Mouse (Mus musculus) granulocyte monocyte progenitor cell, adult 5-6 weeks (primary cell): ENCODE results near the gene Clca3b. TPM values are rescaled to one million over a fixed set of nuclear protein-coding genes. Genes with fewer than 3 reads are reported as not detected.
"Not testable (repeated sequence)": the region's sequence is repeated elsewhere in the genome, so short reads cannot be mapped to it uniquely, and the experiment has no call there.

Experiments
- ATAC-seq: replicated peaks from 2 replicates; pipeline ENCODE4 v1.8.0; 2016; ENCODE audit warnings: mild to moderate bottlenecking, moderate TSS enrichment, inconsistent platforms; ENCODE audit not compliant: poor library complexity, severe bottlenecking
- total RNA-seq, 2 experiments: library from RNA; stranded (forward) in 1 of 2; stranded (reverse) in 1 of 2; fragments of 200-712, 200-1000 nt in 1 of 2; fragments of >200 nt in 1 of 2; fragmentation: Nextera tagmentation in 1 of 2; gene quantifications; 2 replicates each; pipeline ENCODE4 v1.2.3; 2014 to 2017

Gene Clca3b
- total RNA-seq (2014; fragmentation: Nextera tagmentation), result not detected in 2 replicates
- total RNA-seq (2017), result not detected in 2 replicates

DNA sequence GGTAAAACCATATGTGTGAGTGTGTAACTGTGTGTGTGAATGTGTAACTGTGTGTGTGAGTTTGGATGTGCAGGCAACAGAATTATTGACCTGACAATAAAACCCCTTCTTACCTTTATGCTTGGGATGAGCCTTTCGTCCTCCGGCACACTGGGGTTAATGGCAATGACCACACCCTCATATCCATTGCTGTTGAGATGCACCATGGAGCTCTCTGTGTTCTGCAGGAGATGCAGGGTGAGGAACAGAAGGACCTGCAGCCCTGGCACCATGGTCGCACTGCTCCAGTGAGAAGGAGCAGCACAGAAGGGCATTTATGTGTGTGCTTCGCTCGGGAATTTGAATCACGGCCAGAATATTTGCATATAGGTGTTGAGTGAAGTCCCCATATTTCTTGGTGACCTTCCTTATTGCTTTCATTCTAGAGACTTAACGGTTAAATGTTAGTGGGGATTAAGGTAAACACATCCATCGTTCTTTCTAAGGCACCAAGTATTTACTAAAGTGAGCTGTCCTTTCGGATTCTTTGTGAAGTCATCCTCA lies at the start of gene Clca3b:
Gene Clca3b, minus strand, starts transcription at position 344 of the 543 bp plus-strand sequence.
- not testable (repeated sequence) for ATAC-seq

GRCm38 (mm10) chr3:144897042-144897678 lies 48.0 kb upstream of the Clca3b start:
- ATAC-seq, result no peak

- ATAC-seq, result no peak
Measured at GRCm38 (mm10) chr3:144890246-144890758, 41.1 kb upstream of the Clca3b start.

DNA sequence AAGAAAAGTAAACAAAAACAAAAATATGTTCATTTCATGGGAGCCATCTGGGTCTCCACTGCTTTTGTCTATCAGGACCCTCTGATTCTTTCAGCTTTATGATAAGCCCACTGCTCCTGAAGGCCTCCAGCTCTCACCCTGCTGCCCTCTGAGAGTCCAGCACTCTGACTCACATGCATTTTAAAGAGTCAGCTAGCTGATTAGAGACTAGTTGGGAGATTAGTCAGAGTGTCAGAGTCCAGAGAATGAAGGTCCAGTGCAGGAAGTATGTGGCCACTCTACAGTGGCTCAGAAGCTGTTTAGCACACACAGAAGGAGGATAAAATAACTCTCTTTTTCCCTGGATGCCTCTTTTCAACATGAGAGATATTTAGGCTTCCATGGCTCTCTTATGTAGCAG lies 37.8 kb upstream of the Clca3b start:
- ATAC-seq, result no peak

- not testable (repeated sequence) for ATAC-seq
Measured at GRCm38 (mm10) chr3:144872012-144872411, 22.9 kb upstream of the Clca3b start.

DNA sequence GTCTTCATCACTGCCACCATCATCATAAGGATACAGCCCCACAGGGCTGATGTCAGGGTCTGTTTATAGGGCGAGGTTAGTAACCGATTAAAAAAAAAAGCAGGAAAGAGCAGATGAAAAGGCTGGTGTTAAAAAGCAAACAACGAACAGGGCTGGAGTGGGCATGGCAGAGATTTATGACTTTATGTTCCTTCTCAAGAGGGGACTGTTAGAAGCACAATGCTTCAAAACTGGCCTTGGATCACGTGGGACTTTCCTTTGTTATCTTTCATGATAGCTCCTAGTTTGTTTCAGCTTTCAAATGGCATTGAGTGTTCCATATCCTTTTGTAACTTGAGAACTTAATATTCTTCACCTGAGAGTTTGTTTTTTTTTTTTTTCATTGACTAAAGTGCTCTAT lies 427 bp upstream of the Clca3b start:
- no peak for ATAC-seq

DNA sequence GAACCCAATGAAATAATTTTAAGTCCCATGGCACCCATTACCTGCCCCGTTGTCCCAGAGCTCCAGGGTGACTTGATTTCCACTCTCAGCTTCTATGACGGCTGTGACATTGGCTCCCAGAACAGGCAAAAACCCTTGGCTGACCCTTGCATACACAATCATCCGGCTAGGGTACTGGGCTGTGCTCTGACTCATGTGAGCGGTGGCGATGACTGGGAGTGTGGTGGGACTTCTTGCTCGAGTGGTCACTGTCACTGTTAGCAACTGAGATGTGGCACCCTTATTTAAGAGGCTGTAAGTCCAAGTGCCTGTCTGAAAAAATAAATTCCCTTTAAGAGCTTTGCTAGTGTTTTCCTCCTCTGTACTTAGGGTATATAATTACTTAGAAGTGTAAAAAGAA lies 21.9 kb downstream of the Clca3b start:
- ATAC-seq, result no peak

GRCm38 (mm10) chr3:144825151-144825550 lies 24.0 kb downstream of the Clca3b start:
- ATAC-seq, result peak; percentile 94

DNA sequence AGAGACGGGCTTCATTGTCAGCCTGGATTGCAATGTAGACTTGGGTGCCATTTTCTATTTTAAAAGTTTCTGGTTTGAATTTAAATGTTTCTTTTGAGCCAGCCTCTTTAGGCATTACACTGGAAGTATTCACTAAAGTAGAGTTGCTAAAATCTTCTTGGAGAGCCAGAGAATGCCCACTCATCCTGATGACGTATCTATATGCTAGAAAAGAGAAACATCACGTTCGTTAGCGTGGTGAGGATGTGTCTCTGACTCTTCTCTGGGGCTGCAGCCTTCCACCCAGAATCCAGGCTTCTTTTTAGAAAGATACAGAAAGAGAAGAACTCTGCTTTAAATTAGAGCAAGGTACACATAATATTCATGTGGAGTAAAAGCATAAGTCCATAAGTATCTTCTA lies 25.8 kb downstream of the Clca3b start:
- ATAC-seq, result no peak

DNA sequence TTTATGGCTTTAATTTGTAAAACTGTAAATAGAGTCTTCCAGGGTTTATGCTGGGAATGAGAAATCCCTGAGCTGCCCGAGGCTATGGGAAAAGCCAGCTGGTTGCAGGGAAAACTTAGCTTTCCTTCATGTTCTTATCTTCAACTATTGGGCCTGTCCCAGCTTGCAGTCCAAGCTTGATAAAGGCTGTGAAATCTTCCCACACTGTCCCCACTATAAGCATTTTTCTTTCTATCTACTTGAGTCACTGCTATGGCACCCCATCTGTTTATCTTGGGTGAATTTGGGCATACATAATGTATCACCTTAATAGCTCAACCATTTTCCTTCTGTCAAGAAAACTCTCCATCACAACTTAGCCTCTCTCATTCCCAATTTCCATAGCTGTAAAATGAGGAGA lies 28.5 kb downstream of the Clca3b start:
- no peak for ATAC-seq

- ATAC-seq, result not testable (repeated sequence)
Measured at GRCm38 (mm10) chr3:144819219-144819618, 29.9 kb downstream of the Clca3b start, which contains the start of gene Clca3a2. Gene Clca3a2, minus strand, starts transcription at chr3:144819494.

- ATAC-seq, result not testable (repeated sequence)
Measured at GRCm38 (mm10) chr3:144813336-144813735, 35.8 kb downstream of the Clca3b start.

DNA sequence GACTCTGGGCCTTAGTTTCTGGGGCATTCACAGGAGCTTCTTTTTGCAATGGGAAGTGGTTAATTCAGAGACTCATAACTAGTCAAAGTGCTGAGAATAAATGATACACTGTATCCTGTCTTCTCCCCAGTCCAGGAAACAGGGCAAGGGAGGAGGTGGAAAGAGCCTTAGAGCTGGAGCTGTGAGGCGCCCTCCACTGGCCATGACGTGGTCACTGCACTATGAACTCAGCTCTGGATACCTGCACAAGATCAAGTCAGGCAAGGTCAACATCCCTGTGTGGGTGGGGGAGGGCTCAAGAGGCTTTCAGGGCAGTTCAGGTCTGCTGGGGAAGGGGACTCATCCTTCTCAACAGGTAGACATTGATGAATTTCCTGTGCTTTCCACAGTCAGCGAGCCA lies 37.3 kb downstream of the Clca3b start:
- 0 out of 2 replicates have a peak, but pooled peaks have one; percentile 40 for ATAC-seq

DNA sequence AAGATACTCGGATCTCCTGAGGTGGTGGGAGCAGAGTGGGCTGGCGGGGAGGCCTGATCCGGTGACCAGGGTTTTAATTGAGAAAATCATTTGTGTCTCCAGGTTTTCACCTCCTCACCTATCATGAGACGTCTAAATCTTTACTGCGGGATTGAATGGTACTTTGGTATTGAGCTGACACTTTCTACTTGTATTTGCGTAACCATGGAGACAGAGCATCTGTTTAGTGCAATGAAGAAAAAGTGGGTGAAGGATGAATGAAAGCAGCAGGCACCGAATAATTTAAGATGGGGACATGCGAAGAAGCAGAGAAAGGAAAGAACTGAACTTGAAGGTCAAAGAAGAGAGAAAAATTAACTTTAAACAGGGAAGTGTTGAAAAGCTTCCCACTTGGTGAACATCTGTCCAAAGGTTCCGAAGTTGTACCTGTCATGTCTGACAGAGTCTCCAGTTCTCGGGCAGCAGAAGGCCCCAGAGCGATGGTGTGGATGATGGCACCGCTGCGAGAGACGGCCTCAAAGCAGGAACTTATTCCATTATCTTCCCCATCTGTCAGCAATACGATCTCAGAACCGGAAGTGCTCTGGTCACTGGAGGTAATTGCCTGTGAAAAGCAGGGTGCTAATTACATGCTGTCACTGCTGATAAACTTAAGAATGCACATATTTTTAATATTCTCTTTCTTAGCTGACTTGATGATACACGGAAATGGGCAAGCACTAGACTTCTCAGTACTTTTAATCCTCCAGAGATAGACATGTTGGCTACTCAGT lies 40.8 kb downstream of the Clca3b start:
- ATAC-seq, result 0 out of 2 replicates have a peak, but pooled peaks have one; percentile 40

GRCm38 (mm10) chr3:144806626-144807025 lies 42.5 kb downstream of the Clca3b start:
- ATAC-seq, result not testable (repeated sequence)

DNA sequence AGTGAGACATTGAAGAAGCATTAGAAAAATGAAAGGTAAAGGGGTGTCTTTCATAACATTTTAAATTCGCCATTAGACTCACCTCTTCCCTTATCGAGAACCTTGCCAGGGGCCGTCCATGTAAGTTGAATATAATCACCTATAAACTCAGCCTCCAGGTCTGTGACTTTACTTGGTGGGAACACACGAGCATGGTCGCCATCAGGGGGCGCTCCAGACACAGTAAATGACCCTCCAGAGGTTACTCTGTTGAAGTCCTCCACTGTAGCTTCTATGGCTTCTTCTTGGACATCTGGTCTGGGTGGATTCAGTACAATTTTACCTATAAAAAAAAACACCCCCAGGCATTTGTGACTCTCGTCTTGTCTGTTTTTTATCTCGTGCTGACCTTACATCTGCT lies 47.3 kb downstream of the Clca3b start:
- ATAC-seq, result peak; percentile 62; the same call in 1 of the 2 replicates

- no peak for ATAC-seq
Measured at GRCm38 (mm10) chr3:144785181-144786148, 63.7 kb downstream of the Clca3b start.
